Mouse (Mus musculus): Measurements from ENCODE around the gene Ptgr2.
"Not testable (repeated sequence)": the region's sequence is repeated elsewhere in the genome, so short reads cannot be mapped to it uniquely, and the experiment has no call there.

The Ptgr2 gene

GRCm38 (mm10) chr12:84304554-84304953 lies 19.5 kb downstream of the Ptgr2 start:
- DNase-seq (ENCODE audit: low spot score in 2 of 2), result no peak

- no peak for DNase-seq (ENCODE audit: low spot score in 2 of 2)
Measured at GRCm38 (mm10) chr12:84311306-84311705, 26.3 kb downstream of the Ptgr2 start.

- no peak for DNase-seq (ENCODE audit: low spot score in 2 of 2)
Measured at GRCm38 (mm10) chr12:84316006-84316405, 31.0 kb downstream of the Ptgr2 start.

- DNase-seq (ENCODE audit: low spot score in 2 of 2), result peak; percentile 83 to 87
Measured at GRCm38 (mm10) chr12:84316721-84317621, 31.9 kb downstream of the Ptgr2 start, which contains the start of gene Zfp410. TSS of gene Zfp410 (plus strand) at chr12:84316852.

- no peak for DNase-seq (ENCODE audit: low spot score in 2 of 2)
Measured at GRCm38 (mm10) chr12:84327111-84327512, 42.1 kb downstream of the Ptgr2 start.

GRCm38 (mm10) chr12:84336963-84337625 lies 52.1 kb downstream of the Ptgr2 start:
- no peak for DNase-seq (ENCODE audit: low spot score in 2 of 2)

GRCm38 (mm10) chr12:84347192-84347591 lies 62.2 kb downstream of the Ptgr2 start:
- DNase-seq (ENCODE audit: low spot score in 2 of 2), result no peak

GRCm38 (mm10) chr12:84358699-84359098 lies 73.7 kb downstream of the Ptgr2 start:
- DNase-seq (ENCODE audit: low spot score in 2 of 2), result not testable (repeated sequence)

- DNase-seq (ENCODE audit: low spot score in 2 of 2), result peak; percentile 98
Measured at GRCm38 (mm10) chr12:84361555-84362489, 76.8 kb downstream of the Ptgr2 start, which contains the start of the genes Coq6 and Fam161b. TSS of gene Coq6 (plus strand) at chr12:84361657. TSS of gene Fam161b (minus strand) at chr12:84361833.

GRCm38 (mm10) chr12:84362872-84363271 lies 77.8 kb downstream of the Ptgr2 start:
- DNase-seq (ENCODE audit: low spot score in 2 of 2), result no peak

- no peak for DNase-seq (ENCODE audit: low spot score in 2 of 2)
Measured at GRCm38 (mm10) chr12:84364291-84364690, 79.3 kb downstream of the Ptgr2 start.

GRCm38 (mm10) chr12:84365137-84365536 lies 80.1 kb downstream of the Ptgr2 start:
- no peak for DNase-seq (ENCODE audit: low spot score in 2 of 2)
